Mouse (Mus musculus) CH12.LX (cell line): ENCODE measurements around the gene Lamtor4. TPM values are rescaled to one million over a fixed set of nuclear protein-coding genes. Genes with fewer than 3 reads are reported as not detected.
A peak's percentile ranks its signal among the peaks of the same experiment; 100 is the strongest.

Source experiments
- DNase-seq: peaks from one replicate; pipeline ENCODE4 v3.0.0-alpha.2; 2013; ENCODE audit errors: extremely low read depth
- H3K27ac ChIP-seq: 2 replicates; pipeline ENCODE4 v1.5.1; 2012; ENCODE audit warnings: low read depth, mild to moderate bottlenecking, control low read depth, moderate library complexity; ENCODE audit not compliant: insufficient read depth
- H3K27me3 ChIP-seq: replicated peaks from 2 replicates; pipeline ENCODE3; 2012; ENCODE audit warnings: inconsistent platforms
- H3K36me3 ChIP-seq, 2 experiments: replicated peaks in 1 of 2; 2 replicates each; pipeline versions ENCODE3 to v1.6.1; 2012; ENCODE audit warnings: inconsistent platforms in 1 of 2, low read length in 1 of 2, mild to moderate bottlenecking in 1 of 2, mixed read lengths in 1 of 2, moderate library complexity in 1 of 2; ENCODE audit not compliant: control insufficient read depth in 1 of 2, insufficient read depth in 1 of 2
- H3K4me1 ChIP-seq, 2 experiments: 2 replicates each; pipeline ENCODE4 v1.6.1; 2012; ENCODE audit warnings: inconsistent platforms in 1 of 2, moderate library complexity in 1 of 2; ENCODE audit not compliant: insufficient read depth in 2 of 2, control insufficient read depth in 1 of 2
- H3K4me2 ChIP-seq: 2 replicates; pipeline ENCODE4 v1.6.1; 2012; ENCODE audit warnings: low read depth, mild to moderate bottlenecking, control low read depth; ENCODE audit not compliant: poor library complexity, insufficient read depth, severe bottlenecking
- H3K4me3 ChIP-seq, 3 experiments: fragments of 150-350 bp in 1 of 3; sonication (generic) in 1 of 3; replicated peaks in 1 of 3; 2 replicates each; pipeline versions ENCODE3 to v1.5.1; 2011 to 2012; ENCODE audit warnings: low read depth in 2 of 3, low read length in 2 of 3, mild to moderate bottlenecking in 2 of 3, moderate library complexity in 2 of 3, control low read depth in 1 of 3, improper control_type of control experiment in 1 of 3, inconsistent platforms in 1 of 3, mixed read lengths in 1 of 3; ENCODE audit not compliant: poor library complexity in 1 of 3
- H3K79me2 ChIP-seq: replicated peaks from 2 replicates; pipeline ENCODE4 v1.6.1; 2012; ENCODE audit warnings: mild to moderate bottlenecking, moderate library complexity; ENCODE audit not compliant: control insufficient read depth, poor library complexity, insufficient read depth, severe bottlenecking; ENCODE audit errors: extremely low read depth
- H3K9ac ChIP-seq: 2 replicates; pipeline ENCODE4 v1.6.1; 2012; ENCODE audit warnings: low read depth, mild to moderate bottlenecking, control low read depth, moderate library complexity; ENCODE audit not compliant: insufficient read depth
- H3K9me3 ChIP-seq: replicated peaks from 2 replicates; pipeline ENCODE3; 2012; ENCODE audit warnings: low read length, inconsistent platforms, mixed read lengths
- BHLHE40 ChIP-seq: IDR thresholded peaks from 2 replicates; pipeline ENCODE4 v1.6.1; 2011; ENCODE audit warnings: mild to moderate bottlenecking, low read depth, low read length, improper control_type of control experiment
- CHD1 ChIP-seq: IDR thresholded peaks from 2 replicates; pipeline ENCODE4 v1.6.1; 2012; ENCODE audit warnings: low read depth, low read length, improper control_type of control experiment, inconsistent platforms
- CHD2 ChIP-seq: IDR thresholded peaks from 2 replicates; pipeline ENCODE4 v1.6.1; 2011; ENCODE audit warnings: low read length, improper control_type of control experiment
- CTCF ChIP-seq, 2 experiments: IDR thresholded peaks in 1 of 2; conservative IDR thresholded peaks in 1 of 2; 2 replicates each; pipeline ENCODE4 v1.5.1; 2011 to 2012; ENCODE audit warnings: low read depth in 2 of 2, low read length in 2 of 2, improper control_type of control experiment in 1 of 2, inconsistent platforms in 1 of 2, mild to moderate bottlenecking in 1 of 2, moderate library complexity in 1 of 2
- E2F4 ChIP-seq: IDR thresholded peaks from 2 replicates; pipeline ENCODE4 v1.6.1; 2011; ENCODE audit warnings: low read depth, low read length, improper control_type of control experiment; ENCODE audit not compliant: insufficient replicate concordance
- ELF1 ChIP-seq: IDR thresholded peaks from 2 replicates; pipeline ENCODE4 v1.6.1; 2014; ENCODE audit warnings: low read depth, mild to moderate bottlenecking, inconsistent platforms, low read length, improper control_type of control experiment
- EP300 ChIP-seq: IDR thresholded peaks from 2 replicates; pipeline ENCODE4 v1.6.1; 2011; ENCODE audit warnings: low read length, improper control_type of control experiment
- ETS1 ChIP-seq: conservative IDR thresholded peaks from 2 replicates; pipeline ENCODE4 v1.6.1; 2012; ENCODE audit warnings: low read depth, mild to moderate bottlenecking, inconsistent platforms, low read length, improper control_type of control experiment, moderate library complexity
- GABPA ChIP-seq: IDR thresholded peaks from 2 replicates; pipeline ENCODE4 v1.6.1; 2012; ENCODE audit warnings: low read depth, low read length, improper control_type of control experiment, inconsistent platforms; ENCODE audit not compliant: insufficient replicate concordance
- HCFC1 ChIP-seq: IDR thresholded peaks from 2 replicates; pipeline ENCODE4 v1.6.1; 2012; ENCODE audit warnings: low read depth, mild to moderate bottlenecking, inconsistent platforms, low read length, improper control_type of control experiment
- IRF4 ChIP-seq: IDR thresholded peaks from 2 replicates; pipeline ENCODE4 v1.6.1; 2014; ENCODE audit warnings: low read depth, mild to moderate bottlenecking, inconsistent platforms, low read length, improper control_type of control experiment
- JUN ChIP-seq: IDR thresholded peaks from 2 replicates; pipeline ENCODE4 v1.6.1; 2011; ENCODE audit warnings: low read depth, mild to moderate bottlenecking, low read length, improper control_type of control experiment, moderate library complexity; ENCODE audit not compliant: insufficient read depth
- JUND ChIP-seq: conservative IDR thresholded peaks from 2 replicates; pipeline ENCODE4 v1.6.1; 2011; ENCODE audit warnings: low read depth, low read length, improper control_type of control experiment
- KAT2A ChIP-seq: IDR thresholded peaks from 2 replicates; pipeline ENCODE4 v1.6.1; 2012; ENCODE audit warnings: low read length, improper control_type of control experiment, inconsistent platforms; ENCODE audit not compliant: insufficient replicate concordance
- MAFK ChIP-seq: IDR thresholded peaks from 2 replicates; pipeline ENCODE4 v1.6.1; 2011; ENCODE audit warnings: low read length, improper control_type of control experiment; ENCODE audit not compliant: insufficient replicate concordance
- MAX ChIP-seq: IDR thresholded peaks from 2 replicates; pipeline ENCODE4 v1.6.1; 2011; ENCODE audit warnings: low read length, improper control_type of control experiment
- MAZ ChIP-seq: IDR thresholded peaks from 2 replicates; pipeline ENCODE4 v1.6.1; 2012; ENCODE audit warnings: low read depth, mild to moderate bottlenecking, inconsistent platforms, low read length, improper control_type of control experiment, moderate library complexity
- MEF2A ChIP-seq: IDR thresholded peaks from 2 replicates; pipeline ENCODE4 v1.6.1; 2014; ENCODE audit warnings: low read depth, mild to moderate bottlenecking, inconsistent platforms, low read length, improper control_type of control experiment, borderline replicate concordance
- MXI1 ChIP-seq: IDR thresholded peaks from 2 replicates; pipeline ENCODE4 v1.6.1; 2011; ENCODE audit warnings: mild to moderate bottlenecking, low read depth, low read length, improper control_type of control experiment
- MYC ChIP-seq: IDR thresholded peaks from 2 replicates; pipeline ENCODE4 v1.6.1; 2011; ENCODE audit warnings: low read depth, mild to moderate bottlenecking, improper control_type of control experiment, low read length
- NELFE ChIP-seq: IDR thresholded peaks from 2 replicates; pipeline ENCODE4 v1.6.1; 2011; ENCODE audit warnings: low read depth, low read length, improper control_type of control experiment
- NRF1 ChIP-seq: IDR thresholded peaks from 2 replicates; pipeline ENCODE4 v1.6.1; 2014; ENCODE audit warnings: low read depth, mild to moderate bottlenecking, inconsistent platforms, low read length, improper control_type of control experiment, moderate library complexity
- PAX5 ChIP-seq: IDR thresholded peaks from 2 replicates; pipeline ENCODE4 v1.6.1; 2012; ENCODE audit warnings: low read length, inconsistent platforms, mixed read lengths
- POLR2A ChIP-seq: IDR thresholded peaks from 2 replicates; pipeline ENCODE4 v1.6.1; 2011; ENCODE audit warnings: low read depth, mild to moderate bottlenecking, improper control_type of control experiment, low read length
- POLR2AphosphoS2 ChIP-seq: IDR thresholded peaks from 2 replicates; pipeline ENCODE4 v1.6.1; 2011; ENCODE audit warnings: low read depth, low read length, improper control_type of control experiment
- RAD21 ChIP-seq: IDR thresholded peaks from 2 replicates; pipeline ENCODE4 v1.6.1; 2011; ENCODE audit warnings: low read depth, mild to moderate bottlenecking, low read length, improper control_type of control experiment, moderate library complexity
- RCOR1 ChIP-seq: conservative IDR thresholded peaks from 2 replicates; pipeline ENCODE4 v1.6.1; 2012; ENCODE audit warnings: low read depth, mild to moderate bottlenecking, inconsistent platforms, low read length, improper control_type of control experiment
- SIN3A ChIP-seq: IDR thresholded peaks from 2 replicates; pipeline ENCODE4 v1.6.1; 2012; ENCODE audit warnings: low read length, improper control_type of control experiment, inconsistent platforms
- SMC3 ChIP-seq: IDR thresholded peaks from 2 replicates; pipeline ENCODE4 v1.6.1; 2011; ENCODE audit warnings: low read depth, low read length, improper control_type of control experiment
- TBP ChIP-seq: conservative IDR thresholded peaks from 2 replicates; pipeline ENCODE4 v1.6.1; 2011; ENCODE audit warnings: low read depth, low read length, improper control_type of control experiment
- TCF12 ChIP-seq: IDR thresholded peaks from 2 replicates; pipeline ENCODE4 v1.6.1; 2014; ENCODE audit warnings: low read depth, mild to moderate bottlenecking, inconsistent platforms, low read length, improper control_type of control experiment
- UBTF ChIP-seq: IDR thresholded peaks from 2 replicates; pipeline ENCODE4 v1.6.1; 2012; ENCODE audit warnings: low read depth, mild to moderate bottlenecking, inconsistent platforms, low read length, improper control_type of control experiment, moderate library complexity
- USF1 ChIP-seq: IDR thresholded peaks from 2 replicates; pipeline ENCODE4 v1.6.1; 2014; ENCODE audit warnings: low read depth, mild to moderate bottlenecking, inconsistent platforms, low read length, improper control_type of control experiment
- USF2 ChIP-seq: conservative IDR thresholded peaks from 2 replicates; pipeline ENCODE4 v1.6.1; 2011; ENCODE audit warnings: low read depth, low read length, improper control_type of control experiment
- ZC3H11A ChIP-seq: IDR thresholded peaks from 2 replicates; pipeline ENCODE4 v1.6.1; 2012; ENCODE audit warnings: low read depth, mild to moderate bottlenecking, inconsistent platforms, low read length, improper control_type of control experiment
- ZKSCAN1 ChIP-seq: IDR thresholded peaks from 2 replicates; pipeline ENCODE4 v1.6.1; 2012; ENCODE audit warnings: low read depth, inconsistent platforms, low read length, improper control_type of control experiment, borderline replicate concordance
- ZMIZ1 ChIP-seq: IDR thresholded peaks from 2 replicates; pipeline ENCODE4 v1.6.1; 2012; ENCODE audit warnings: low read depth, mild to moderate bottlenecking, inconsistent platforms, low read length, improper control_type of control experiment
- ZNF384 ChIP-seq: IDR thresholded peaks from 2 replicates; pipeline ENCODE4 v1.6.1; 2012; ENCODE audit warnings: low read depth, low read length, improper control_type of control experiment, inconsistent platforms
- dilution Hi-C: fragments of 300-500 bp; cut with MboI; formaldehyde crosslinking; loops from 2 replicates; pipeline ENCODE4 v1.14.3; 2020; ENCODE audit warnings: low sequenced_read_pairs; ENCODE audit not compliant: extremely low pct_unique_long_range_greater_than_20kb, extremely low pct_ligation_motif_present
- in situ Hi-C: fragments of 300-500 bp; cut with MboI; formaldehyde crosslinking; loops from 3 replicates; pipeline ENCODE4 v1.14.3; 2019; ENCODE audit warnings: low sequenced_read_pairs, low pct_ligation_motif_present, low pct_unique_long_range_greater_than_20kb, mixed read lengths
- polyA plus RNA-seq: library from polyadenylated mRNA; unstranded; fragments of >175 nt; gene quantifications from 2 replicates; pipeline ENCODE4 v1.2.1, GENCODE M21; 2012; ENCODE audit warnings: low read depth; ENCODE audit not compliant: insufficient read length
- total RNA-seq, 2 experiments: library from RNA; depleted of rRNA; stranded (reverse); fragments of 300-350 nt in 1 of 2; fragments of >200 nt in 1 of 2; gene quantifications; 2 replicates each; pipeline ENCODE4 v1.2.3; 2012 to 2014

The Lamtor4 gene
- total and polyA plus RNA-seq, 3 experiments = 24.5 to 44.0 (median 40.1) TPM

DNA sequence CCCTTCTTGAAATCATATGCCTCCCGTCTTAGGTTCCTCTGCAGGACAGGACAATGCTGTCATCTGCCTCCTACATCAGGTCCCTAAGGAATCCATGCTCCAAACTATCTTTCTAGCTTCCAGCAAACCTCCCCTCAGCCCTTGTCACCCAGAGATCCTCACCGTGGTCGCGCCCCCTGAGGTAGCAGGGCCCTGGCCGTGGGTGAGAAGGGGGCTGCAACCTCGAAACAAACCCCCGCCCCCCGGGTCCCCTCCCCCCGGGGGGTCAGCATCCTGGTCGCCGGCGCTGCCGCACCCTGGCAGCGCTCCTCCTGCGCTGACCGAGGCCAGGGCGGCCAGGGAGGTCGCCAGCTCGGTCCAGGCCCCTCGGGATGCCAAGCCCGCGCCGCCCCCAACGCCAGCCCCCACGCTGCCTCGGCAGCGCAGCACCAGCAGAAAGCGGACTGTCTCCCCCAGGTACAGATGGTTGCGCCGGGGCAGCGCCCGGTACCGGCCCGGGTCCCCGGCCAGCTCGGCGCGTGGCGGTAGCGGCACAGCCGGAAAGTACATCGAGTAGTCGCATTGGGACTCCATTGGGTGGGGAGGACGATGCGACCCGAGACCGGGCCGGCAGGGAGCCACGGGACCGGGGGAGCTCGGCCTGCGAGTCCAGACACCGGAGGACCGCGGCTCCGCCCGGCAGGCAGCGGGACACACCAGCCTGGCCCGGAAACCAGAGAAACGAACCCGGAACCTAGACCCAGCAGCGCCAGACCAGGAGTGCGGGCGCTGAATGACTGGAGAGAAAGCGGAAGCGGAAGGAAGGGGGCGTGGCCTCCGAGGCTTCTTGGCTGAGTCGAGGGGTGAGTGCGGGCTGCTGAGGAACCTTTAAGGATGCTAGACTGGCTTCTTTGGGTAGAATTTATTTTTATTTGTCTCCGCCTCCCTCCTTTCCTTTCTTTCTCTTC is 8.3 kb downstream of the Lamtor4 start, which contains the start of gene BC037034:
BC037034 (minus strand) TSS at position 774 of the 947 bp plus-strand sequence.
- peak; percentile 96 for DNase-seq
- H3K4me1 ChIP-seq = peaks cover 8 to 42% of the 10 kb centered on the region in 2 experiments
- no peaks in the 10 kb centered on the region for H3K9me3 ChIP-seq
- peaks cover 11% of the 10 kb centered on the region; the same call in 1 of the 2 replicates for H3K79me2 ChIP-seq
- peaks cover 44 to 71% of the 10 kb centered on the region in 2 experiments for H3K36me3 ChIP-seq
- peak within 1 kb of the TSS; percentile 89 for H3K4me2 ChIP-seq
- peak within 1 kb of the TSS; percentile 88 for H3K9ac ChIP-seq
- 0 out of 2 replicates have a peak within 1 kb of the TSS, but pooled peaks have one; percentile 2 for H3K27ac ChIP-seq
- in situ Hi-C loops (no loop called here), dilution Hi-C loops (no loop called here)
- peak within 1 kb of the TSS; percentile 73 to 85 (median 80) for H3K4me3 ChIP-seq
- no peaks in the 10 kb centered on the region for H3K27me3 ChIP-seq
- TF ChIP-seq USF1 = no peak
- peak; percentile 79 for TF ChIP-seq TCF12
- 0 out of 2 replicates have a peak, but pooled peaks have one; percentile 36 for TF ChIP-seq MAZ
- TF ChIP-seq MAFK = no peak
- TF ChIP-seq CHD2 = no peak
- TF ChIP-seq SIN3A = peak; percentile 86
- TF ChIP-seq MYC = no peak
- TF ChIP-seq MAX = no peak
- no peak for TF ChIP-seq RAD21
- peak; percentile 36; the same call in 1 of the 2 replicates for TF ChIP-seq KAT2A
- no peak for TF ChIP-seq PAX5
- TF ChIP-seq JUND = no peak
- no peak for TF ChIP-seq USF2
- TF ChIP-seq ZNF384 = no peak
- no peak; the same call in 1 of the 2 replicates for TF ChIP-seq MXI1
- no peak for TF ChIP-seq E2F4
- peak; percentile 31; the same call in 1 of the 2 replicates for TF ChIP-seq UBTF
- no peak for TF ChIP-seq ETS1
- no peak for TF ChIP-seq CTCF (conservative IDR thresholded peaks at IDR 0.05 in 1 of 2, IDR thresholded peaks at IDR 0.05 in 1 of 2; ENCODE audit: low read depth in 2 of 2, low read length in 2 of 2)
- TF ChIP-seq IRF4 = peak; percentile 30; the same call in 1 of the 2 replicates
- TF ChIP-seq POLR2A = peak; percentile 97
- peak; percentile 95 for TF ChIP-seq NELFE
- no peak for TF ChIP-seq GABPA
- no peak for TF ChIP-seq ZC3H11A
- no peak for TF ChIP-seq NRF1
- TF ChIP-seq ELF1 = peak; percentile 94
- no peak for TF ChIP-seq CHD1
- no peak; the same call in 1 of the 2 replicates for TF ChIP-seq MEF2A
- TF ChIP-seq RCOR1 = no peak
- no peak for TF ChIP-seq SMC3
- peak; percentile 88 for TF ChIP-seq TBP
- TF ChIP-seq BHLHE40 = no peak
- peak; percentile 81 for TF ChIP-seq HCFC1
- no peak for TF ChIP-seq ZKSCAN1
- TF ChIP-seq POLR2AphosphoS2 = peak; percentile 77; the same call in 1 of the 2 replicates
- TF ChIP-seq ZMIZ1 = no peak; the same call in 1 of the 2 replicates
- no peak for TF ChIP-seq EP300
- TF ChIP-seq JUN = no peak
